Mouse (Mus musculus) frontal cortex, adult (tissue): ENCODE measurements around the gene Snx12.
A peak's percentile ranks its signal among the peaks of the same experiment; 100 is the strongest.

Experiments used
- ATAC-seq: cut with Nextera tagmentation; 2 replicates; pipeline ENCODE4 v1.9.2; 2017; ENCODE audit warnings: mild to moderate bottlenecking, moderate library complexity, mixed read lengths; ENCODE audit not compliant: low TSS enrichment

The Snx12 gene

GRCm38 (mm10) chrX:101221834-101222795 is at the start of gene Snx12:
Gene Snx12 (minus strand): TSS chrX:101222563.
- peak; percentile 96 for ATAC-seq

GRCm38 (mm10) chrX:101268755-101269124 is 46.4 kb upstream of the Snx12 start, which contains the start of gene Gm20489:
Gene Gm20489 (minus strand): TSS chrX:101269023.
- no peak for ATAC-seq

- ATAC-seq, result no peak
Measured at GRCm38 (mm10) chrX:101268025-101268754, 45.8 kb upstream of the Snx12 start, which contains the start of gene Il2rg. Gene Il2rg (minus strand): TSS chrX:101268255.

- ATAC-seq, result no peak
Measured at GRCm38 (mm10) chrX:101266631-101267030, 44.3 kb upstream of the Snx12 start.

GRCm38 (mm10) chrX:101263892-101264291 is 41.5 kb upstream of the Snx12 start, which contains the start of gene Gm614:
Gene Gm614 (minus strand): TSS chrX:101263992.
- no peak for ATAC-seq

GRCm38 (mm10) chrX:101260441-101261325 is 38.3 kb upstream of the Snx12 start:
- ATAC-seq, result no peak

- no peak for ATAC-seq
Measured at GRCm38 (mm10) chrX:101256603-101257002, 34.2 kb upstream of the Snx12 start.

GRCm38 (mm10) chrX:101254740-101255139 is 32.4 kb upstream of the Snx12 start:
- ATAC-seq, result no peak

GRCm38 (mm10) chrX:101253952-101254729 is 31.8 kb upstream of the Snx12 start, which contains the start of gene Foxo4:
Gene Foxo4 (plus strand): TSS chrX:101254528.
- peak; percentile 99 for ATAC-seq

- ATAC-seq, result no peak
Measured at GRCm38 (mm10) chrX:101245011-101245410, 22.6 kb upstream of the Snx12 start.

GRCm38 (mm10) chrX:101222796-101223162 is 416 bp upstream of the Snx12 start:
- ATAC-seq, result no peak

GRCm38 (mm10) chrX:101189285-101189684 is 33.1 kb downstream of the Snx12 start:
- ATAC-seq, result no peak

- ATAC-seq, result no peak
Measured at GRCm38 (mm10) chrX:101187647-101188046, 34.7 kb downstream of the Snx12 start.

GRCm38 (mm10) chrX:101173388-101173787 is 49.0 kb downstream of the Snx12 start:
- no peak for ATAC-seq

GRCm38 (mm10) chrX:101168425-101168824 is 53.9 kb downstream of the Snx12 start:
- no peak for ATAC-seq

GRCm38 (mm10) chrX:101163739-101164138 is 58.6 kb downstream of the Snx12 start:
- ATAC-seq, result no peak

- ATAC-seq, result no peak
Measured at GRCm38 (mm10) chrX:101163278-101163677, 59.1 kb downstream of the Snx12 start.

- ATAC-seq, result no peak
Measured at GRCm38 (mm10) chrX:101162532-101162931, 59.8 kb downstream of the Snx12 start.

- ATAC-seq, result no peak
Measured at GRCm38 (mm10) chrX:101157488-101157887, 64.9 kb downstream of the Snx12 start.

GRCm38 (mm10) chrX:101156369-101156768 is 66.0 kb downstream of the Snx12 start:
- no peak for ATAC-seq

GRCm38 (mm10) chrX:101147506-101147905 is 74.9 kb downstream of the Snx12 start:
- no peak for ATAC-seq
